Mouse (Mus musculus): ENCODE data around the gene Pygo1. TPM values are rescaled to one million over a fixed set of nuclear protein-coding genes. Genes with fewer than 3 reads are reported as not detected.

The Pygo1 gene
- total RNA-seq, 2 experiments from 2014 or later, result 14.5 to 14.6 TPM

DNA sequence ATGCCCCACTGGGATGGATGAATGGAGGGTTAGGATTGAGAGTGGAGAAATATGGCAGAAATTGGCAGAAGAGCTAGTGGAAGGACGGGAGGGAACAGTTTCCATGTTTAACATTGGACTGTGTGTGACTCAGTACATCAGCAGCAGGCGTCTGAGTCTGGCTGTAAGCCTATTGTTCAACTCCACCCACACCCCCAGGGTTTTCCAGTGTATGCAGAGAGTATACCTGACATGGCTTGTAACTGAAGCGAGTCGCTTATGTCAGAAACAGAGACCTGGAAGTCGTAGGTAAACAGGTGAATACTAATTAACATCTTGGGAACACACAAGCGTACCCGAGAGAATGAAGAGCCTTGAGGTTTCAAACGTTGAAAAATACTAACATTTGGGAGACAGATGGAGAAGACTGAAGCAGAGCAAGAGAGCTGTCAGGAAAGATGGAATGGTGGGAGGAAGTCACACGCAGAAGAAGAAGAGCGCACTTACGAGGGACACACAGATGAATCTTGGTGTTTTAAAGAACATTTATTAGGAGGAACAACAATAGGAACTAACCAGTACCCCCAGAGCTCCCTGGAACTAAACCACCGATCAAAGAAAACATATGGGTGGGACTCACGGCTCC is 5.8 kb downstream of the Pygo1 start:
- peak; percentile 70 to 93 for DNase-seq (ENCODE audit: low spot score in 2 of 2)
- intact Hi-C loops (cut with DNase I), result loop anchor here (1.0 kb wide), 1 partner anchor 37 kb away; no protein-coding TSS in a partner anchor

DNA sequence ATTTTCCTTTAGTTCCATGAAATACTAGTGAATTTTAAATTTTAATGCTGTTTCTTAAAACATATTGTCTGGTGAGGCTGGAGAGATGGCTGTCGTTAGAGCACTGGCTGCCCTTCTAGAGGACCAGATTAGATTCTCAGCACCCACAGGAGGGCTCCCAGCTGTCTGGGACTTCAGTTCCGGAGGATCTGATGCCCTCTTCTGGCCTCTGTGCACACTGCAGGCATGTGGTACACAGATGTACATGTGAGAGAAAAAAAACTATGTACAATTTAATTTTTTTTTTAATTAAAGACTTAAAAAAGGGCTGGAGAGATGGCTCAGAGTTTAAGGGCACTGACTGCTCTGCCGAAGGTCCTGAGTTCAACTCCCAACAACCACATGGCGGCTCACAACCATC is 9.9 kb downstream of the Pygo1 start:
- no peak for DNase-seq (ENCODE audit: low spot score in 2 of 2)
- intact Hi-C loops (cut with DNase I), result no loop called here

DNA sequence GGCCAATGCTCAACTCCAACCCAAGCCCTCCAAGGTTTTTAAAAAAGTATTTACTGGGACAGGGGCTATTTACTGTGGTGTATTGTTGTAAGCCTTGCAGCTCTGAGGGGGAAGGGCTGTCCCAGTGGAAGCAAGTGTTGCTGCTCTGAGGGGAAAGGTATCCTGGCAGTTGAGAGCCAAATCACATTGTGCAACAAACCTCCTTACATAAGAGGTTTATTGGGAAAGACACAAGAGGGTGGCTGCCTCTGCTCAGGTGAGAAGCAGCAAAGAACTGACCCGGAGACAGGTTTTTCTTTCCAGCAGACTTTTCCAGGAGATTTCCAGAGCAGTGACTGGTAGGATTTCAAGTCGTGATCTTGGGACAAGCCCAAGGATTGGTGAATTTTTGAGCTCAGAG is 10.9 kb downstream of the Pygo1 start:
- DNase-seq (ENCODE audit: low spot score in 2 of 2), result no peak
- intact Hi-C loops (cut with DNase I), result no loop called here

DNA sequence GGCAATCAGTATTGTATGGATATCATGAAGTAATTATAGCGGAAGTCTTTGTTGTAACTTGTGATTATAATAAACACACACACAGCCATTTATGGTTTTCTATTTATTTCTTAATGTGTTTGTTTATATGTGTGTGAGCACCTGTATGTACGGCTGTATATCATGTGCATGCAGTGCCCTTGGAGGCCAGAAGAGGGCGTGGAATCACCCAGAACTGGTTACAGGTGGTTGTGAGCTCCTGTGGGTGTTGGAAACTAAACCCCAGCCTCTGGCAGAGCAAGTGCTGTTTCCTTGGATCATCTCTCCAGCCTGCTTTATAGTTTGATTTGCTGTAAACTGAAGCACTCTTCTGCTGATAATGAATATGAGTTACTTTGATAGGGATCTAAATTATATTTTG is 18.0 kb downstream of the Pygo1 start:
- intact Hi-C loops (cut with DNase I), result no loop called here
- DNase-seq (ENCODE audit: low spot score in 2 of 2), result no peak

DNA sequence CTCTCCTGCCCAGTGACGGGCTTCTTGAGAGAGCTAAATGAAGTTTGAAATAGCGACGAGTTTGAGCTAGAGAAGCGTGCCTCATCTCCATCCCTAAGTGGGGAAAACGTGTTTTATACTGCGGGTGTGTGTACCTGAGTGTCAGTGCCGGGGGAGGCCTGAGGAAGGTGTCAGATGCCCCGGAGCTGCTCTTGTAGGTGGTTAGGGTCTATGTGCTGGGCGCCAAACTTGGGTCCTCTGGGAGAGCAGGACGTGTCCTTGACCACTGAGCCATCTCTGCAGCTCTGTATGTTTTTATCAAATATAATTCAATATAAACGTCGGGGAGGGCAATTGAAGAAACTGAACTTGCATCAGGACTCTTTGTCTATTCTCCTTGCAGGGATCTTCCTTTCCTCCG is 18.8 kb downstream of the Pygo1 start:
- intact Hi-C loops (cut with DNase I), result no loop called here
- no peak for DNase-seq (ENCODE audit: low spot score in 2 of 2)

DNA sequence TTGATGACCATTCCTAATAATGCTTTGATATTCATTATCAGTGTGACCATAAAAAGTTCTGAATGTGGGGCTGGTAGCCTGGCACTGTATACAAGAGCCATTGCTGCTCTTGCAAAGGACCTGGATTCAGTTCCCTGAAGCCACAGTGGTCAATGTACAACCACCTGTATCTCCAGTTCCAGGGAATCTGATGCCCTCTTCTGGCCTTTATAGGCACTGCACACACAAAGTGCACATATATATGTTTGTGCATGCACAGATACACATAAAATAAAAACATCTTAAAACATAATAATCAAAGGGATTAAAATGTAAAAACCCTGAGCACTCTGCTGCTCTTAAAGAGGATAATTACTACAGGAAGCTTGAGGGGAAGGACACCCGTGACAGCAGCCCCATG is 21.6 kb downstream of the Pygo1 start:
- intact Hi-C loops (cut with DNase I), result no loop called here
- no peak for DNase-seq (ENCODE audit: low spot score in 2 of 2)

DNA sequence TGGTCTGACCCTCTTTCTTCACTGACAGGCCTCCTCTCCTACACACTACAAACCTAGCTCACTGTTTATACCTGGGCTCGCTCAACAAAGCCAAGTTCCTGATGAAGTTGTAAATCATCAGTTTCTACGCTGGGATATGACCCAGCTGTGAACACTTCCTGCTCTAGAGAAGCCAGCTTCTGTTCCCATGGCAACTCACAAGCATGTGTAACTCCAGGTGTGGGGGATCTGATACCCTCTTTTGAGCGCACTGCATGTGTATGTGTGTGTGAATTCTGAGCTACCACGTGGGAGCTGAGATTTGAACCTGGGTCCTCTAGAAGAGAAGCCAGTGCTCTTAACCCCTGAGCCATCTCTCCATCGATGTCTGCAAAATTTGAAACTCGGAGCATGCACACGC is 24.1 kb downstream of the Pygo1 start:
- DNase-seq (ENCODE audit: low spot score in 2 of 2), result no peak
- intact Hi-C loops (cut with DNase I), result no loop called here

DNA sequence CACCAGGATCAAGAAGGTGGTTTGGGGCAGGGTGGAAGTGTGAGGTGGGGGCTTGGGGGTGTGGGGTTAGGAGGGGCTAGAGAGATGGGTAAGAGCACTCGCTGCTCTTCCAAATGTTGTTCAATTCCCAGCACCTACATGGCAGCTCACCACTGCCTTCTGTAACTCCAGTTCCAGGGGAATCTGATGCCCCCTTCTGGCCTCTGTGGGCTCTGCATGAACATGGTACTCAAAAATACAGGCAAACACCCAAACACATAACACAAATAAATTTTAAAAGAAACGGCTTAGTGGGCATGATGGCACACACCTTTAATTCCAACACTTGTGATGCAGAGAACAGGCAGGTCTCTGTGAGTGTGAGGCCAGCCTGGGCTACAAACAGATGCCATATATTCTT is 29.3 kb downstream of the Pygo1 start:
- intact Hi-C loops (cut with DNase I), result no loop called here
- DNase-seq (ENCODE audit: low spot score in 2 of 2), result no peak

DNA sequence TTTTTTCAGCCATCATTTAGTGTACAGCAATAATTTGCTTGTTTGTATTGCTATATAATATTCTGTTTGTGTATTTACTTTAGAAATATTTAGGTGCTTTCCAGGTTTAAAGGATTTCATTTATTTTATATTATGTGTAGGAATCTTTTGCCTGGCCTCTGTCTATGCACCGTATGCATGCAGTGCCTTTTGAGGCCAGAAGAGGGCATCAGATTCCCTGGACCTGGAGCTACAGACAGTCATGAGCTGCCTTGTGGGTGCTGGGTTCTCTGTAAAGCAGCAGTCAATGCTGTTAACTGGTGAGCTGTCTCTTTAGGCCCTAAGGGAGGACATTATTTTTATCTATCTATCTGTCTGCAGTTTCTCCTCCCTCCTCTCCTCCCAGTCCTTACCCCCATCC is 30.1 kb downstream of the Pygo1 start:
- intact Hi-C loops (cut with DNase I), result no loop called here
- DNase-seq (ENCODE audit: low spot score in 2 of 2), result peak; percentile 31 to 54

DNA sequence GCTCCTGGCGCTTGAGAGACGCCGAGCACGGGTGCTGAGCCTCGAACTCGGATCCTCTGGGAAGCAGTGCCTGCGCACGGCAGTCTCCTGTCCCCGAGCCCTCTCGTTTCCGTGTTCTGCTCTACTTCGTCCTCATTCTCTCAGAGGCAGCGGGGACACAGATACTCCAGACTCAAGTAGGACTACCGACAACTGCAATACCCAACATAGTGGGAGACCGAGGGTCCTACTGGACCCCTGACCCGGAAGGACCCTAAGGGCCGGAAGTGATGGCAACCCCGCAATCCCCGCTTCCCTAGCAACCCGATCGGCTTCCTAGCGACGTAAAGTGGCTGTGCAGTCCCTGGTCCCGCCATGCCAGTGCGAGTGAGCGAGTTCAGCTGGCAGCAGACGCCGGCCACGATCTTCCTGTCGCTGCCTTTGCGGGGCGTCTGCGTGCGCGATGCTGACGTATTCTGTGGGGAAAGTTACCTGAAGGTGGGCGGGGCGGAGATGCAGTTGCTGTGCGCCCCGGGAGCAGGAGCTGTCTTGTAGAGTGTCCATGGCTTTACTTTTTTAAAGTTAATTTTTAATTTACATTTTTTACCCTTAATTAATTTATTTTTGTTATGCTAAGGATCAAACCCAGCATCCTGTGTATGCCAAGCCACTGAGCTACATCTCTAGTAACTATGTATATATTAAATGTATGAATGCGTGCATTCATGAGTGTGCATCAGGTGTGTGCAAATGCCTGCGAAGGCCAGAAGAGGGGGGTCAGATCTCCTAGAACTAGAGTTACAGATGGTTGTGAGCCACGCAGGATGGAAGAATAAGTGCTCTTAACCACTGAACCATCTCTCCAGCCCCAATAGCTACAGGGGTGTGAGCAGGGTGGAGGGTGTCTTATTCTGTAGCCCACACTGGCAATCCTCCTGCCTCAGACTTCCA is 33.3 kb downstream of the Pygo1 start, which contains the start of the genes Dyx1c1 and Gm44503:
TSS of gene Dyx1c1 (plus strand) at position 265 of the 930 bp plus-strand sequence.
TSS of gene Gm44503 (plus strand) at position 332 of the 930 bp plus-strand sequence.
- intact Hi-C loops (cut with DNase I), result no loop called here
- DNase-seq (ENCODE audit: low spot score in 2 of 2), result peak; percentile 74 to 76

DNA sequence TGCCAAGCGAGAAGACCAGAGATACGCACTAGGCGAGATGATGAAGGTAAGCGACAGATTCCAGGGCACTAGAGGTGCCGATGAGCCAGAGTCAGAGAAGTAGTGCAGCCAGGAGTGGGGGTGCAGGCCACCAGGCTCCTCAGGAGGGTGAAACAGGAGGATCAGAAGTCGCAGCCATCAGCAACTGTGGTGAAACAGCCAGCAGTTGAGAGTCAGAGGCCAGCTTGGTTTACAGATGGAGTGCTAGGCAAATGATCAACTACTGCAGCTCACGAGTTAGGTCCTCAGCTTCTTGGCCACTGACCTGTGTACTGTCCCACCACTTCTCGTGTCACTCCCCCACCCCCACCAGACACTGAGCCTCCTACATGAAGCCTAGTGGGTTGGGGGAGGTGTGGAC is 35.9 kb downstream of the Pygo1 start:
- no peak for DNase-seq (ENCODE audit: low spot score in 2 of 2)
- intact Hi-C loops (cut with DNase I), result no loop called here

DNA sequence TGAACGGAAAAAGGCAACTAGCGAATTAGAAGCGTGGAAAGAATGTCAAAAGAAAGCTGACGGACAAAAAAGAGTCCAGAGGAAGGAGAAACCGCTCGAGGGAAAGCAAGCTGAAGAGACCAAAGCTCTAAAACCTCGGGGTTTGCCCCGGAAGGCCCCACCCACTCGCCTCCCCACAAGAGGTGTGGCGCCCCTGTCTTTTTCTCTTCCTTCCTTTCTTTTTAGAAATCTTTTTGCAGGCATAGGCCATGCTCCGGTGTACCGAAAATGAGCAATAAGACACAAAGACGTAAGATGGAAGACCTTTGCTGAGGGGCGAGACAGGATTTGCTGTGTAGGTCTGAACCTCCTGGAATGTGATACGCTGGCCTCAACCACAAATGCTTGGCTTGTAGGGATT is 36.5 kb downstream of the Pygo1 start:
- no peak for DNase-seq (ENCODE audit: low spot score in 2 of 2)
- intact Hi-C loops (cut with DNase I), result no loop called here

DNA sequence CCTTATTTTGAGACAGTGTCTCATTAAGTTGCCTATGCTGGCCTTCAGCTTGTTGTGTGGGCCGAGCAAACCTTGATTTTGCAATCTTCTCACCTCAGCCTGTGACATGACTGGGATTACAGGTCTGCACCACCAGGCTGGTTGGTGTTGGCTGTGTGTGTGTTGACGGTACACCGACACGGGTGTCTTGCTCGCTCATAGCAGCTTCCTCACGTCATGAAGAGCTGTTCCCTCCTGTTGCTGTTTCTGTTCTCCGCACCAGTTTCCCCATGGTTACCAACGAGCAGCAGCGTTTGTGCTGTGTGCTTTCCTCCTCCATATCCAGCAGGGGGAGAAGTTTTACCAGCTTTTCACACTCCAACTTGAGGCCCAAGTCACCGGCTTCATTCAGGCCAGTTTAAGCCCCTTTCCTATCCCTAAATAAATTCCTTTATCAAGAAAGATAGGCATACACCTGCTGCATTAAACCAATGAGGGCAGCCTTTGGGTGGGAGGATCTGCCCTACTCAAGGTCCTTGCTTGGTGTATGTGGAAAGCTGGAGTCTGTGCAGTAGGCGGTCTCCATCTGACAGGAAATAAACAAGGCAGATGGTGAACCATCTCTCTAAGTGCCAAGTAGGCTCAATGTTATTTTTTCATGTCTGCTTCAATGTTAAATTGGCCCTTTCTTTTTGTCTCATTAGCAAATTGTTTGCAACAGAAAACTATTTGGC is 43.1 kb downstream of the Pygo1 start:
- intact Hi-C loops (cut with DNase I), result loop anchor here (1.0 to 5.0 kb wide), 4 partner anchors 37 to 122 kb away; partner anchors contain the start of genes Pigb and Rab27a

DNA sequence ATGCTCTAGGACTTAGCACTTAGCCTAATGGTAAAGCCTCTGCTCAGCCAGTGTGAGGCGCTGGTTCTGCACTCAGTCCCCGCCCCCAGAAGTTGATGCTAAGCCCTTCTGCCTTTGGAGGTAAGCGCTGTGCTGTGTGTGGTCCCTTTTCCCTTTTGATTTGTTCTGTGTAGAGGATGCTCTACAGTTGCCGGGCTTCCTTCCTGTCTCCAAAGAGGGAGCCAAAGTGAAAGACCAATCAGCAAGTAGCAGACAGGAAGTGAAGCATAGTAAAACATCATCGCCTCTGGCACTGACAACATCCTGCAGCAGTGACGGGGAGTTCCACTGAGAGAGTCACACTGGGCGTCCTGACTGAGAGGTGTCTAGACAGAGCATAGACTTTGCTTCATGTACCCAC is 44.4 kb downstream of the Pygo1 start:
- DNase-seq (ENCODE audit: low spot score in 2 of 2), result no peak
- intact Hi-C loops (cut with DNase I), result loop anchor here (2.0 to 5.0 kb wide), 2 partner anchors 72 to 121 kb away; partner anchors contain the start of genes Pigb and Rab27a

More for the DNA sequence above, 43.1 kb downstream of the Pygo1 start:
- peak; percentile 77 to 91 for DNase-seq (ENCODE audit: low spot score in 2 of 2)

DNA sequence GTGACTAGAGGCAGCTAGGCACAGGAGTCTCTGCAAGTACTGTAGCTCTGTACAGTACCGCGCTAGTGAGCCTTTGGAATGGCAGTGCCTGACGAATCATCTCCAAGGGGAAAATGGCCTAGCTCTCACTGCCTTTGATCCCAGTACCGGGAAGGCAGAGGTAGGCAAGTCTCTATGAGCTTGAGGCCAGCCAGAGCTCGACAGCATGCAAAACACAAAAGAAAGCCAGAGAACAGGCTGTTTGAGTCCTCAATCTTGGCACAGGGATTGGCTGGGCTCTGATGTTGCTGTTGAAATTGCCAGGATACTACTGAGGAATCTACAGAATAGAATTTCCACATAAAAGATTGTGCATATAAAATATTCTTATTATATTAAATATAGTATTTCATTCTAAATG is 47.0 kb downstream of the Pygo1 start:
- intact Hi-C loops (cut with DNase I), result loop anchor here (1.0 kb wide), 1 partner anchor 12 kb away; no protein-coding TSS in a partner anchor
- DNase-seq (ENCODE audit: low spot score in 2 of 2), result no peak

DNA sequence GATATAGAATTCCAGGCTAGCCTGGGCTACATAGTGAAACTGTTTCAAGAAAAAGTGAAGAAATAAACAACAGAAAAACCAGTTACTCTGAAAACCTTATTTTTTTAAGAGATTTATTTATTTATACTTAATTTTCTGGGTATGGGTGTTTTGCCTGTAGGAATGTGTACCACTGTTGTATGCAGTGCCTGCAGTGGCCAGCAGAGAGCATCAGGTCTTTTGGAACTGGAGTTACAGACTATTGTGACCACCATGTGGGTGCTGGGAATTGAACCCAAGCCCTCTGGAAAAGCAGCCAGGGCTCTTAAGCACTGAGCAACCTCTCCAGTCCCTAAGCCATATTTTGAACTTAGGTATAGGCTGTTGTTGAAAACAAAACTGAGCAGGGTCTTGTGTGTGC is 47.5 kb downstream of the Pygo1 start:
- intact Hi-C loops (cut with DNase I), result loop anchor here (1.0 kb wide), 1 partner anchor 11 kb away; no protein-coding TSS in a partner anchor
- no peak for DNase-seq (ENCODE audit: low spot score in 2 of 2)

DNA sequence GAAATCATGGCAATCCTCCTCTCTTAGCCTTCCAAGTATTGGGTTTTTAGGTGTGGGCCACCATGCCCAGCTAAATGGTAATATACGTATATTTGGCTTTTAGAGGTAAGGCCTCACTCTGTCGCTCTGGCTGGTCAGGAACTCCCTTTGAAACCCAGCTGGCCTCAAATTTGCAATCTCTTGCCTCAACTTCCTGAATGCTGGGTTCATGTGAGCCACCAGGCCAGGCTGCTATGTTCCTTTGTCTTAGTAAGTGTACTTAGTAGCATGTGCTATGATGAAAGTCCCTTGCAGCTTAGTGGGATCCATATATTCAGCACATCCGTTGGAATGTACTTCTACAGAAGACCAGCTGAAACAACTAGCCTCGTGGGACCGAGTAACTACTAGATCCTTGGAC is 49.3 kb downstream of the Pygo1 start:
- no peak for DNase-seq (ENCODE audit: low spot score in 2 of 2)
- intact Hi-C loops (cut with DNase I), result no loop called here

DNA sequence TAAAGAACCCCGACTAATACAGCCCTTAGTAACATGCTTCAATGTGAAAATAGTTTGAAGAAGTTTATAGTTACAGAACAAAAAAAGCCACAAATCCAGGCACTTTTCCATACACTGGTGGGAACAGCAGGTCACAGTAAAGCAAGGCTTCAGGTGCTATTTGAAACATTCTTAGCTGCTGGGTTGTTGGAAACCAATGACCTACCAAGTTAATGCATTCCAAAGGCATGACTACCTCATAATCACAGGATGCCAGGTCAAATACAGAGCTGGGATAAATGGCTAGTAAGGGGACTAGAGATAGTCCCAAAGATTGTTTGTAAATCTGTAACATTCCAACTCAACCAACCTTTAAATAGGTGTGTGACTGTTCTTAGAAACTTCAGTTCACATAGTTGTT is 49.8 kb downstream of the Pygo1 start:
- intact Hi-C loops (cut with DNase I), result no loop called here
- DNase-seq (ENCODE audit: low spot score in 2 of 2), result no peak

DNA sequence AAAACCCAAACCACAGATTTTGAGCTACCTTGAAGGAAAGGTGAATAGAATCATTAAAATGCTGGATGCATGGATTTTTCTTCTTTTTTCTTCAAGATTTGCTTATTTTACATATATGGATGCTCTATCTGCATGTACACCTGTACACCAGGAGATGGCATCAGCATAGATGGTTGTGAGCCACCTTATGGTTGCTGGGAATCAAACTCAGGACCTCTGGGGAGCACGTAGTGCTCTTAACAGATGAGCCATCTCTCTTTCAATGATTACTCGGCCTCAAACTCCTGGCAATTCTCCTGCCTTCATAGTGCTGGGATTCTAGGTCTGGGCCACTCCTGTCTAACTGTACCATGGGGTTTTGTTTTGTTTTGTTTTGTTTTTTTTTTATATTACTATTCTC is 57.6 kb downstream of the Pygo1 start:
- DNase-seq (ENCODE audit: low spot score in 2 of 2), result no peak
- intact Hi-C loops (cut with DNase I), result no loop called here
